Mouse (Mus musculus): ENCODE results near the gene Sec1. TPM values are rescaled to one million over a fixed set of nuclear protein-coding genes. Genes with fewer than 3 reads are reported as not detected.

The Sec1 gene
- 0.18 and 0.44 TPM in 2 replicates for polyA plus RNA-seq (2012; ENCODE audit: low replicate concordance)

DNA sequence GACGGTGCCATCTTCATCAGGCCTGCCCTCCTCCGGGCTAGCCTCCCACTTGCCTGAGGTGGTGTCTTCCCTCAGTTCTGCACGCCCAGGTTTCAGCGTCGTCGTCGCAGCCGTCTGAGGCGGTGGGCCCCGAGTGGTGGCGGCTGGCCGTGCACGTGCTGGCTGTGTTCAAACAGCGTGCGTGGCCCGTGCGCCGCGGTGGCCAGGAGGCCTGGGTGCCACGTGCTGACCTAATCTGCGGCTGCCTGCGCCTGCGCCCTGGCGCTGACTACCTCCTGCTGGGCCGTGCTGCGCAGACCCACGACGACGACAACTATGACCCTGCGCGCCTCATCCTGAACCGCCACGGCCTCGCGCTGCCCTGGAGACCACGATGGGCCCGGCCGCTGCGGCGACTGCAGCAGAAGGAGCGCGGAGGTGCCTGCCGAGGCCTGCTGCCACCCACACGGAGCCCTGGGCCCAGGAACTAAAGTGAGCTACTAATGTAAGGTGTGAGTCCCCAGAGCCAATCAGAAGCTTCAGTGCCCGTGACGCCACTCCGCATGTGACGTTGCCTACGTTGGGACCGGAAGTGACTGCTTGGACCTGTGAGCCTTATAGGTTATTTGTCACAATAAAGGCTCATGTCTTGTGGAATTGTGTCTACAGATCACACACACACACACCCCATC is at the start of gene Sec1:
Gene Sec1 (minus strand): TSS at position 482 of the 671 bp plus-strand sequence.

DNA sequence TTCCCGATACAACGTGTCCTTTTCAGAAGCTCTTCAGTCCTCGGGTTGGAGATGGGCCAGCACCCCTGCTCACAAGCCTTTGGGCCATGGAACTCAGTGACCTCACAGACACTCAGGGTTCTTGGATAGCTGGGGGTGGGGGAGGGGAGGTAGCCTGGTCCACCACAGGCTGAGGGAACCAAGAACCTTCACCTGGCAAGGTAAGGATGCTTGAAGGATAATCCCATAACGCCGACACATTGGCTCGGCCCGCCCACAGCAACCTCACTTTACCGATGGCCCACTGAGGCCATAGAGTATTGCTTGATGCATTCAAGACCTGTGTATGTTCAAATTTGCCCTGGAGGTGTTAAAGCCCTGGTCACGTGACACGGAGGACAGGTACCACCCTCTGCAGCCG is 31.5 kb upstream of the Sec1 start, which contains the start of gene Spaca4:
Gene Spaca4 (minus strand): TSS at position 101 of the 400 bp plus-strand sequence.

DNA sequence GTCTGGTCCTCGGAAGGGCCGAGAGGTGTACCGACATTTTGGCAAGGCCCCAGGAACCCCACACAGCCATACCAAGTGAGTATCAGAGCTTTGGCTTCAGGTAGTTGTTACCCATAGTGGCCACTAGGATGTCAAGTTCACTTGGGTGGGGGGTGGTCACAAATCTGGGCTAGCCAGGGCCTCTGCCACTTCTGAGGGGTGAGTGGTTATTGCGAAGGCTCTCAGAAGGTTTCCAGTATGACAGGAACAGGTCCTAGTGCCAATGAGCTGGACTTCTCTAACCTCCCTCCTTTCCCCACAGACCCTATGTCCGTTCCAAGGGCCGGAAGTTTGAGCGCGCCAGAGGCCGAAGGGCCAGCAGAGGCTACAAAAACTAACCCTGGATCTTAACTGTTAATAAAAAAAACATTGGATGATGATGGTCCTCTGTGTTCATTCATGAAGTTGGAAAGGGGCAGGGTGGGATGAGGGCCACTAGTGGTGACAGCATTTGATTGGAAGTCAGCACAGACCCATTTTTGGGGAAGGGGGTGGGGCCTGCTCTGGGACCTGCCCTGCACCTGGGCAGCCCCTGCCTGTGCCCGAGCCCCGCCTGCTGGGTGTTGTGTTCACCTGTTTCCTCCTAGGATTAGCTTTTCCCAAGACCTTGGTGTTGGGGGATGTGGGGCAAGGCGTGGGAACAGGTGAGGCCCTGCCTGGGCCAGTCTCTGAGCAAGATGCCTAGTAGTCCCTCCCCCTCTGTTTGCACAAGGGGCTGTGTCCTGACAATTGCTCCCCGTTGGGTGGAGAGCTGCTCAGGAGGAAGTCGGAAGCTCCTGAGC is 26.4 kb upstream of the Sec1 start, which contains the start of gene Fam83e:
Gene Fam83e (plus strand): TSS at position 800 of the 821 bp plus-strand sequence.

DNA sequence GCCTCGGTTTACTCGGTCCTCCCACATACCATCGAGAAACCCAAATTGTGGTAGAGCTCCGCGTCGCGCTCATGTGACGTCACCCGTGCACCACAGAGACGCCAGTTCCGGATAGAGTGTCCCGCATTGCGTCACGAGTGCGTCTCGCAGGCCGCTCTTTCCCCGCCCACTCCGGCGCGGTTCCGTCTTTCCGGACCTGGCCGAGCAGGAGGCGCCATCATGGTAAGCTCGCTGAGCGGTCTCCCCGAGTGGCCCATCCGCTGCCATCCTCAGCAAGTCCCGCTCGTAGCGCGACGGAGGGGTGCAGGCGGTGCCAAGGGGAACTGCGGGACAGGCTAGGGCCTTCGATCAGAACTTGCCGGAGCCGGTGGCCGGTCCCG is 23.7 kb upstream of the Sec1 start, which contains the start of gene Sphk2:
Gene Sphk2 (minus strand): TSS at position 85 of the 380 bp plus-strand sequence.

DNA sequence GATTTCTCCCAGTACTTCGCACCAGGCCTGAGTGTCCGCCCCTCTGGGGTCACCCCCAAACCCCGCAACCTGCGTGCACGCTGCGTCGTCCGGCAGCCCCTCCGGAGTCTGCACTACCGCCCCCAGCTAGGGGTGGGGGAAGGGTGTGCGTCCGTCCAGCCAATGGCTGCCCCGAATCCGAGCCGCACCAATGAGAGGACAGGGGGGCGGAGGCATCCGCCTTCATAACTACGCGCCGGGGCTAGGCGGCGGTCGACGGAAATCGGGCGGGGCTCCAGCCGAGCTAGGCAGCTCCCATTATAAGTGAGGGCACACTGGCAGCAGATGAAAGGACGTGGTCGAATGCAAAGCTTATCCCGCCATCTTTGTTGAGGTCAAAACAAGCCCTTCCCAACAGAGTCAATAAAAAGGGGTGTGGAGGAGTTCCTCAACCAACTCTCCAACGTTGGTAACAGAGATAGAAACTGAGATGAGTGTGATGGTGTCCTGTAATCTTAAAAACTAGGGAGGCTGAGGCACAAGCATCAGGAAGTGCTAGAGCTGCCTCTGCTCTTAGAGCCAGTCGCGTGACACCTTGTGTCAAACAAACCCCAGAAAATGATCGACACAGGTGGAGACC is 21.0 kb upstream of the Sec1 start, which contains the start of gene Rpl18:
Gene Rpl18 (plus strand): TSS at position 368 of the 619 bp plus-strand sequence.

DNA sequence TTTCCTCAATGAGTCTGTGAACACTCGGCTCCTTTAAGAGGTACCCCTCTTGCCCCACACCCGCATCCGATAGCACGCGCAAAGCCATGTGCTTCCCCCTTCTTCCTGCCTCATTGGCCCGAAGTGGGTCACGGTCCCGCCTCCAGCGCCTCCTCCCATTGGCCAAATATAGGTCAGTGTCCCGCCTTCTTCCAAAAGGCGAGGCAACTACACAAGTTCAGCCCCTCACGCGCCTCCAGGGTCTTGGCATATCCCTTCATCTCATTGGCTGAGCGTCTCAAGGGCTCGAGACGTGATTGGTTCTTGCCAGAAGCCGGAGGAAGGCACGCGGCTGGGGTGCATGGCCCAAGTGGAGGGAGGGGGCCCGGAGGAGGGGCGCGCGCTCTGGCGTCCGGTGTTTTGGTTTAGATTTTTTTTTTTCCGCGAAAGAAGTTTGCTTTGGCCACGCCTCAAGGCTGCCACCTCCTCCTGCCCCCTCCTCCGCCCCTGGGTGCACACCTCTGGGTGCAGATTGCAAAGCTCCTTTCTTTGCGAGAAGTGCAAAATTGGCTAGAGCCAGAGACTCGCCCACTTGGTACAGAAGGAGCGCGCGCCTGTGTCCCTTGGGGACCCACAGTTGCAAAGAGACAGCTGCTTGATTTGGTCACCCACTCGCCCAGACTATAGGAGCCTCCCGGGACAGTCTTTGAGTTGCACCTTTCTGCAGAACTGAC is 10.7 kb upstream of the Sec1 start, which contains the start of gene Dbp:
Gene Dbp (plus strand): TSS at position 359 of the 713 bp plus-strand sequence.

DNA sequence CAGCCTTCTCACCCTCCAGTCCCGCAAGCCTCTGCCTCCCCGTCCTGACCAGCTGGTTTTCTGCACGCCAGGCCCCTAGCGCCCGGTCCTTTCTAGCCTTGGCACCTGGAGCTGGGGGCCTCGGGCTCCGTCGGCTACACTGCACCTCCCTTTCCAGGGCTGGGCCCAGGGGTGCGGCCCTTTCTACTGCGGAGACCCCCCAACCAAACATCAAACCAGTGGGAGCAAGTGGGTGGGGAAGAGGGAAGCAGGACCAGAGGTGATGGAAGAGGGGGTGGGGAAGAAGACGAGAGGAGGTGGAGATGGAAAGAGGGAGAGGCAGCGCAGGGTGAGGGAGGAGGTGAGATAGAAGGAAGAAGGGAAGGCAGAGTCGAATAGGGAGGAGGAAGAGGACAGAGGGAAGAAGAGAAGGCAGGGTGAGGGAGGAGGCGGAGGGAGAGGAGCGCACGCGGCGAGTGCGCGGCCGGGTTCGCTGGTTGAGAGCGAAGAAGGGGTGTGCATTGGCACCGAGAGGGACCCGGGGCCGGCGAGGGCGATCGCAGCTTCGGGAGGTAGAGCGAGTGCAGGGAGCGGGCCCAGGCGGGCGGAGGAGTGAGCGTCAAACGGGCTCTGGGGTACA is 5.4 kb upstream of the Sec1 start, which contains the start of gene Car11:
Gene Car11 (plus strand): TSS at position 321 of the 619 bp plus-strand sequence.

DNA sequence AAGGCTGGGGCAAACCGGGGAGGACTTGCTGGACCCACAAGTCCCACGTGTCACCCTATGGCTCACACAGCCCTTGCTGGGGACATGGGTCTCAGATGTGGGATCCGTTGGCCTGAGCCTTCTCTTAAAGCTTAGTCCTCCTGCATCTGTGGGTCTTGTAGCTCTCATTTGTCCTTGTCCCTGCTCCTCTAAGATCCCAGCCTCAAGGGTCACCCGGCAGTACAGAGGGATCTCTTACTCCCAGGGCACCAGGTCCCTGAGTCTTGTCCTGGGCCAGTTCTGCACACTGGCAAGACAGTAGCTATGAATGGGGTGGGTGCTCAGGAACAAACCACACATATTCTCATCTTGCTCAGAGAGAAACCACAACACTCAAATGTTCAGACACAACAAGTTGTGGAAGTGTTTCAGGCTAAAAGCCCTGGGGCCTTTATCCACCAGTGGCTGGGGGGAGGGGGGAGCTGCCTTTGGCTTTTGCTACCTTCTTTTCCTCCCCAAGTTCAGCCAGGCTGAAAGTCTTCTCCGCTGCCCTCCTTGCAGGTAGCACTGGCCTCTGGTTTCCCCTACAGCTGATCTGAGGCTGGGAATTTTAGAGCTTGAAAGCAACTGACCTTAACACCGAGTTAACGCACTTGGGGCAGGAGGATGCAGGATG is 10.7 kb downstream of the Sec1 start, which contains the start of gene Ntn5:
Gene Ntn5 (plus strand): TSS at position 627 of the 655 bp plus-strand sequence.

DNA sequence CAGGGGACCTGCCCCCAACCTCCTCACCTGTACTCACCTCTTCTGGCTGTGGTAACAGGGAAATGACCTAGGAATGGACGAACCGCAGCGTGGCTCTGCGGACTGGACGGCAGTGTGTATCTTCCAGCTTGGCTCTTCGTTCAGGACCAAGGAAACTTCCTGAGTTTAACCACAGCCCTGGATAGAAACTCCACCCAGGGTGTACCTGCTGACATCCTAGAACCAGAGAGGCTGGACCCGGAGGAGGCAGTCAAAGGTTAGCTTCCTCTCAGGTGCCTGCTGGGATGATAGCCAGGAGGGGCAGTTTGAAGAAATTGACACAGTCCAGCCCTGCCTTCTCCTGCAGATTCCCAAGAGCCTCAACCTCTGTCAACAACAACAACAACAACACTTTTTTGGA is 28.0 kb downstream of the Sec1 start, which contains the start of gene Fut2:
Gene Fut2 (minus strand): TSS at position 234 of the 400 bp plus-strand sequence.

DNA sequence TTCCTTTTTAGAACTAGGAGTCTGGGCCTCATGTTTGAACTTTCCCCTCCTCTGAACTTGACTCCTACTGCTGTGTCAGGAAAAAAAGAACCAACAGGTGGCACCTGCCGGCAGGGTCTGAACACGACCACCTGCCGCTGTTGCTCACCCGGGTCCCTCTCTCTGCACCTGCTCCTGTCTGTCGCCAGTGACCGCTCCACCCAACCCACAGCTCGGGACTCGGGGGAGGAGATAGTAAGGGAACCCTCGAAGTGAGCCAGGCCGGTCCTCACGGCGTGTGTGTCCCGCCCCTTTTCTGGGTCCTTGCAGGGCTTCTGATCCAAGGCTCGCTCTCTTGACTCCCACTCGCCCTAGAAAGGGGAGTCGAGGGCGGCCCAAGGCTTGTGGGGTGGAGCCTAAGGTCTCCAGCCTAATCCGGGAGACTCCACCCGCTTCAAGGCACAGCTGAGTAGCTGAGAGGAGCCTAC is 54.6 kb downstream of the Sec1 start, which contains the start of gene Mamstr:
Gene Mamstr (plus strand): TSS at position 417 of the 467 bp plus-strand sequence.

Other genes starting within 250 kb of the Sec1 start
- gene Ftl1, start 234.5 kb downstream of the Sec1 start, polyA plus RNA-seq (2012; ENCODE audit: low replicate concordance): 6,376 and 13,145 TPM in 2 replicates
- gene Bax, start 227.5 kb downstream of the Sec1 start, polyA plus RNA-seq (2012; ENCODE audit: low replicate concordance): 173 and 185 TPM in 2 replicates
- gene Tulp2, start 212.5 kb downstream of the Sec1 start, polyA plus RNA-seq (2012; ENCODE audit: low replicate concordance): not detected in 2 replicates
- not detected in 2 replicates for gene Gm45808, start 207.6 kb downstream of the Sec1 start, polyA plus RNA-seq (2012; ENCODE audit: low replicate concordance)
- 0.81 and 2.1 TPM in 2 replicates for gene Dhdh, start 205.6 kb downstream of the Sec1 start, polyA plus RNA-seq (2012; ENCODE audit: low replicate concordance)
- 224 and 245 TPM in 2 replicates for gene Nucb1, start 184.0 kb downstream of the Sec1 start, polyA plus RNA-seq (2012; ENCODE audit: low replicate concordance)
- gene Ppp1r15a, start 168.1 kb downstream of the Sec1 start, polyA plus RNA-seq (2012; ENCODE audit: low replicate concordance): 60.5 and 214 TPM in 2 replicates
- gene Plekha4, start 168.1 kb downstream of the Sec1 start, polyA plus RNA-seq (2012; ENCODE audit: low replicate concordance): 0.77 and 1.2 TPM in 2 replicates
- gene Hsd17b14, start 139.5 kb downstream of the Sec1 start, polyA plus RNA-seq (2012; ENCODE audit: low replicate concordance): 0.28 and 0.90 TPM in 2 replicates
- 14.0 and 38.4 TPM in 2 replicates for gene Bcat2, start 124.2 kb downstream of the Sec1 start, polyA plus RNA-seq (2012; ENCODE audit: low replicate concordance)
- 0.17 TPM in 1 of 2 replicates, not detected in the other for gene Fgf21, start 78.9 kb downstream of the Sec1 start, polyA plus RNA-seq (2012; ENCODE audit: low replicate concordance)
- 0.18 and 0.93 TPM in 2 replicates for gene Fut1, start 77.1 kb downstream of the Sec1 start, polyA plus RNA-seq (2012; ENCODE audit: low replicate concordance)
- 0.25 and 0.31 TPM in 2 replicates for gene Izumo1, start 72.6 kb downstream of the Sec1 start, polyA plus RNA-seq (2012; ENCODE audit: low replicate concordance)
- gene Rasip1, start 66.9 kb downstream of the Sec1 start, polyA plus RNA-seq (2012; ENCODE audit: low replicate concordance): 3.0 and 3.6 TPM in 2 replicates
- gene Mamstr, start 54.4 kb downstream of the Sec1 start, polyA plus RNA-seq (2012; ENCODE audit: low replicate concordance): 0.20 and 0.42 TPM in 2 replicates
- gene Fut2, start 28.0 kb downstream of the Sec1 start, polyA plus RNA-seq (2012; ENCODE audit: low replicate concordance): not detected in 2 replicates
- 1.4 and 3.5 TPM in 2 replicates for gene Ntn5, start 10.4 kb downstream of the Sec1 start, polyA plus RNA-seq (2012; ENCODE audit: low replicate concordance)
- 1.5 and 3.9 TPM in 2 replicates for gene Car11, start 5.4 kb upstream of the Sec1 start, polyA plus RNA-seq (2012; ENCODE audit: low replicate concordance)
- gene Dbp, start 10.7 kb upstream of the Sec1 start, polyA plus RNA-seq (2012; ENCODE audit: low replicate concordance): 18.0 and 48.2 TPM in 2 replicates
- gene Rpl18, start 21.1 kb upstream of the Sec1 start, polyA plus RNA-seq (2012; ENCODE audit: low replicate concordance): 7,990 and 13,125 TPM in 2 replicates
- gene Sphk2, start 23.6 kb upstream of the Sec1 start, polyA plus RNA-seq (2012; ENCODE audit: low replicate concordance): 102 and 136 TPM in 2 replicates
- gene Fam83e, start 26.8 kb upstream of the Sec1 start, polyA plus RNA-seq (2012; ENCODE audit: low replicate concordance): 0.07 and 0.22 TPM in 2 replicates
- not detected in 2 replicates for gene Spaca4, start 31.4 kb upstream of the Sec1 start, polyA plus RNA-seq (2012; ENCODE audit: low replicate concordance)
- gene Lmtk3, start 89.3 kb upstream of the Sec1 start, polyA plus RNA-seq (2012; ENCODE audit: low replicate concordance): 0.64 and 3.0 TPM in 2 replicates
- 0.58 TPM in 1 of 2 replicates, not detected in the other for gene Sult2b1, start 90.3 kb upstream of the Sec1 start, polyA plus RNA-seq (2012; ENCODE audit: low replicate concordance)
- 74.7 and 269 TPM in 2 replicates for gene Cyth2, start 120.2 kb upstream of the Sec1 start, polyA plus RNA-seq (2012; ENCODE audit: low replicate concordance)
- 0.83 and 0.94 TPM in 2 replicates for gene Kcnj14, start 130.4 kb upstream of the Sec1 start, polyA plus RNA-seq (2012; ENCODE audit: low replicate concordance)
- 20.9 and 22.6 TPM in 2 replicates for gene Grwd1, start 136.5 kb upstream of the Sec1 start, polyA plus RNA-seq (2012; ENCODE audit: low replicate concordance)
- 299 and 848 TPM in 2 replicates for gene Kdelr1, start 178.4 kb upstream of the Sec1 start, polyA plus RNA-seq (2012; ENCODE audit: low replicate concordance)
- gene Grin2d, start 184.0 kb upstream of the Sec1 start, polyA plus RNA-seq (2012; ENCODE audit: low replicate concordance): 0.46 and 1.9 TPM in 2 replicates
- gene Syngr4, start 202.3 kb upstream of the Sec1 start, polyA plus RNA-seq (2012; ENCODE audit: low replicate concordance): 0.35 and 1.5 TPM in 2 replicates
- gene Tmem143, start 202.5 kb upstream of the Sec1 start, polyA plus RNA-seq (2012; ENCODE audit: low replicate concordance): 27.4 and 28.4 TPM in 2 replicates
- gene Emp3, start 227.0 kb upstream of the Sec1 start, polyA plus RNA-seq (2012; ENCODE audit: low replicate concordance): 151 and 256 TPM in 2 replicates
- 3.1 TPM in 2 replicates for gene Ccdc114, start 229.7 kb upstream of the Sec1 start, polyA plus RNA-seq (2012; ENCODE audit: low replicate concordance)